Mouse (Mus musculus) stomach, postnatal 0 days (tissue): ENCODE measurements around the gene Lipt2. TPM values are rescaled to one million over a fixed set of nuclear protein-coding genes. Genes with fewer than 3 reads are reported as not detected.
A peak's percentile ranks its signal among the peaks of the same experiment; 100 is the strongest.

ENCODE experiments used
- ATAC-seq: fragments of 200-750 bp; cut with Nextera tagmentation; 2 replicates; pipeline ENCODE4 v1.8.0; 2017; ENCODE audit not compliant: low FRiP score, low TSS enrichment
- DNase-seq: peaks from one replicate; pipeline ENCODE4 v3.0.0-alpha.2; 2016; ENCODE audit warnings: low spot score
- H3K27ac ChIP-seq: fragments of 300-500 bp; sonication (generic); replicated peaks from 2 replicates; pipeline ENCODE4 v1.5.1; 2014; ENCODE audit warnings: mild to moderate bottlenecking, control low read depth
- H3K27me3 ChIP-seq: fragments of 300-500 bp; sonication (generic); 2 replicates; pipeline ENCODE4 v1.6.1; 2014; ENCODE audit warnings: low read length; ENCODE audit not compliant: control insufficient read depth, insufficient read depth
- H3K36me3 ChIP-seq: fragments of 300-500 bp; sonication (generic); 2 replicates; pipeline ENCODE4 v1.6.1; 2014; ENCODE audit warnings: low read length, mixed read lengths; ENCODE audit not compliant: control insufficient read depth, insufficient read depth
- H3K4me1 ChIP-seq: fragments of 300-500 bp; sonication (generic); replicated peaks from 2 replicates; pipeline ENCODE4 v1.6.1; 2014; ENCODE audit warnings: antibody characterized with exemption; ENCODE audit not compliant: control insufficient read depth, insufficient read depth
- H3K4me2 ChIP-seq: fragments of 300-500 bp; sonication (generic); replicated peaks from 2 replicates; pipeline ENCODE4 v1.6.1; 2014; ENCODE audit warnings: low read depth, mild to moderate bottlenecking, control low read depth, moderate library complexity
- H3K4me3 ChIP-seq: fragments of 300-500 bp; sonication (generic); 2 replicates; pipeline ENCODE4 v1.5.1; 2014; ENCODE audit warnings: low read depth, low read length, control low read depth
- H3K9ac ChIP-seq: fragments of 300-500 bp; sonication (generic); 2 replicates; pipeline ENCODE4 v1.6.1; 2014; ENCODE audit warnings: mild to moderate bottlenecking, low read length, control low read depth, mixed read lengths
- H3K9me3 ChIP-seq: fragments of 300-500 bp; sonication (generic); 2 replicates; pipeline ENCODE4 v1.6.1; 2016; ENCODE audit warnings: low read length; ENCODE audit not compliant: control insufficient read depth
- CTCF ChIP-seq: IDR thresholded peaks from 2 replicates; pipeline ENCODE4 v1.5.1; 2016; ENCODE audit warnings: antibody characterized with exemption, low read depth, mild to moderate bottlenecking, moderate library complexity
- EP300 ChIP-seq: optimal IDR thresholded peaks from 2 replicates; pipeline ENCODE3; 2016; ENCODE audit warnings: antibody characterized with exemption
- WGBS: fragments of 180-500 bp; shearing (Covaris S2); extraction: QIAGEN DNeasy Blood & Tissue Kit; methylation state at CpG from one replicate; pipeline ENCODE4 v1.1.7; 2014; 5-methylcytosine and 5-hydroxymethylcytosine counted together
- polyA plus RNA-seq: library from polyadenylated mRNA; unstranded; fragments of >200 nt; fragmentation: Nextera tagmentation; extraction: Ambion mirVana; gene quantifications from 2 replicates; pipeline ENCODE4 v1.2.1, GENCODE M21; 2015

Gene Lipt2
- polyA plus RNA-seq: 8.8 and 10.2 TPM in 2 replicates

GRCm38 (mm10) chr7:100159105-100159841 lies at the start of gene Lipt2:
Gene Lipt2 (plus strand): TSS chr7:100159277.
- under 1% methylated on average over 76 of the region's 78 CpGs for WGBS
- peak; percentile 92 for DNase-seq
- H3K4me3 ChIP-seq: peak within 1 kb of the TSS; percentile 72

GRCm38 (mm10) chr7:100111506-100111905 lies 47.6 kb upstream of the Lipt2 start:
- H3K9me3 ChIP-seq: no peaks in the 10 kb centered on the region
- no peak for DNase-seq
- WGBS: 65% methylated on average over 10 of the region's 10 CpGs
- ATAC-seq: no peak
- no peak overlapping the region for H3K4me3 ChIP-seq
- H3K27me3 ChIP-seq: no peaks in the 10 kb centered on the region
- H3K9ac ChIP-seq: no peak overlapping the region
- no peak overlapping the region for H3K4me2 ChIP-seq
- no peak overlapping the region for H3K27ac ChIP-seq
- no peaks in the 10 kb centered on the region for H3K4me1 ChIP-seq
- TF ChIP-seq EP300 (no peak), CTCF (no peak)
- peaks cover 6% of the 10 kb centered on the region; the same call in 1 of the 2 replicates for H3K36me3 ChIP-seq

More at GRCm38 (mm10) chr7:100159105-100159841, at the start of gene Lipt2:
- no peaks in the 10 kb centered on the region for H3K36me3 ChIP-seq
- H3K9me3 ChIP-seq: no peaks in the 10 kb centered on the region
- no peaks in the 10 kb centered on the region for H3K27me3 ChIP-seq
- peak; percentile 94 for ATAC-seq
- no peak for TF ChIP-seq EP300
- peak; percentile 53 for TF ChIP-seq CTCF
- H3K9ac ChIP-seq: peak within 1 kb of the TSS; percentile 85
- H3K27ac ChIP-seq: peak within 1 kb of the TSS; percentile 95
- peak within 1 kb of the TSS; percentile 97 for H3K4me2 ChIP-seq
- no peaks in the 10 kb centered on the region for H3K4me1 ChIP-seq

GRCm38 (mm10) chr7:100113821-100114220 lies 45.3 kb upstream of the Lipt2 start:
- no peak for TF ChIP-seq CTCF
- no peak for TF ChIP-seq EP300
- peaks cover 13% of the 10 kb centered on the region for H3K36me3 ChIP-seq
- H3K4me1 ChIP-seq: no peaks in the 10 kb centered on the region

GRCm38 (mm10) chr7:100114279-100114678 lies 44.8 kb upstream of the Lipt2 start:
- Histone ChIP-seq H3K9ac (no peak overlapping the region), H3K9me3 (no peaks in the 10 kb centered on the region), H3K27ac (no peak overlapping the region), H3K27me3 (no peaks in the 10 kb centered on the region), H3K36me3 (peaks cover 15% of the 10 kb centered on the region), H3K4me2 (no peak overlapping the region), H3K4me3 (no peak overlapping the region), H3K4me1 (no peaks in the 10 kb centered on the region)
- TF ChIP-seq CTCF (no peak), EP300 (no peak)
- 95% methylated on average over 6 of the region's 6 CpGs for WGBS
- DNase-seq (no peak), ATAC-seq (no peak)

More at GRCm38 (mm10) chr7:100113821-100114220, 45.3 kb upstream of the Lipt2 start:
- ATAC-seq (no peak), DNase-seq (no peak)
- H3K9ac ChIP-seq: no peak overlapping the region
- H3K9me3 ChIP-seq: no peaks in the 10 kb centered on the region
- no peak overlapping the region for H3K4me3 ChIP-seq
- no peak overlapping the region for H3K4me2 ChIP-seq
- no peaks in the 10 kb centered on the region for H3K27me3 ChIP-seq
- WGBS: 73% methylated on average over 7 of the region's 7 CpGs
- no peak overlapping the region for H3K27ac ChIP-seq

- WGBS: under 1% methylated on average over 25 of the region's 25 CpGs
- DNase-seq (peak; percentile 72), ATAC-seq (peak; percentile 20)
- Histone ChIP-seq H3K9me3 (no peaks in the 10 kb centered on the region), H3K27ac (peak overlapping the region; percentile 92), H3K4me3 (peak overlapping the region; percentile 93), H3K4me2 (peak overlapping the region; percentile 90), H3K9ac (peak overlapping the region; percentile 82), H3K36me3 (peaks cover 10% of the 10 kb centered on the region), H3K4me1 (0 out of 2 replicates have a peak, but pooled peaks cover 3% of the 10 kb centered on the region), H3K27me3 (no peaks in the 10 kb centered on the region)
- no peak for TF ChIP-seq CTCF
- TF ChIP-seq EP300: no peak
Measured at GRCm38 (mm10) chr7:100120791-100121261, 38.3 kb upstream of the Lipt2 start.

GRCm38 (mm10) chr7:100121376-100121789 lies 37.7 kb upstream of the Lipt2 start, which contains the start of gene Pold3:
Gene Pold3 (minus strand): TSS chr7:100121565.
- ATAC-seq (peak; percentile 96), DNase-seq (peak; percentile 99)
- peak within 1 kb of the TSS; percentile 92 for H3K27ac ChIP-seq
- H3K4me2 ChIP-seq: peak within 1 kb of the TSS; percentile 90
- no peaks in the 10 kb centered on the region for H3K27me3 ChIP-seq
- H3K36me3 ChIP-seq: peaks cover 10% of the 10 kb centered on the region
- 0 out of 2 replicates have a peak, but pooled peaks cover 3% of the 10 kb centered on the region for H3K4me1 ChIP-seq
- H3K9me3 ChIP-seq: no peaks in the 10 kb centered on the region
- TF ChIP-seq CTCF: peak; percentile 50
- no peak for TF ChIP-seq EP300
- peak within 1 kb of the TSS; percentile 82 for H3K9ac ChIP-seq
- WGBS: 0% methylated on average over 33 of the region's 33 CpGs
- peak within 1 kb of the TSS; percentile 93 for H3K4me3 ChIP-seq
